Mouse (Mus musculus) C2C12 (cell line): ENCODE data around the gene Gnl2.

ENCODE experiments used
- CEBPB ChIP-seq: IDR thresholded peaks from one replicate; pipeline ENCODE4 v1.6.1; 2011; ENCODE audit warnings: low read depth, mild to moderate bottlenecking, control low read depth, moderate library complexity
- CTCF ChIP-seq: IDR thresholded peaks from one replicate; pipeline ENCODE4 v1.5.1; 2011; ENCODE audit not compliant: control insufficient read depth, insufficient read depth, insufficient read length
- MYOD1 ChIP-seq: IDR thresholded peaks from one replicate; pipeline ENCODE4 v1.6.1; 2011; ENCODE audit warnings: low read depth; ENCODE audit not compliant: control insufficient read depth, insufficient read length
- USF1 ChIP-seq: IDR thresholded peaks from one replicate; pipeline ENCODE4 v1.6.1; 2011; ENCODE audit warnings: low read depth, mild to moderate bottlenecking, control low read depth, moderate library complexity

DNA sequence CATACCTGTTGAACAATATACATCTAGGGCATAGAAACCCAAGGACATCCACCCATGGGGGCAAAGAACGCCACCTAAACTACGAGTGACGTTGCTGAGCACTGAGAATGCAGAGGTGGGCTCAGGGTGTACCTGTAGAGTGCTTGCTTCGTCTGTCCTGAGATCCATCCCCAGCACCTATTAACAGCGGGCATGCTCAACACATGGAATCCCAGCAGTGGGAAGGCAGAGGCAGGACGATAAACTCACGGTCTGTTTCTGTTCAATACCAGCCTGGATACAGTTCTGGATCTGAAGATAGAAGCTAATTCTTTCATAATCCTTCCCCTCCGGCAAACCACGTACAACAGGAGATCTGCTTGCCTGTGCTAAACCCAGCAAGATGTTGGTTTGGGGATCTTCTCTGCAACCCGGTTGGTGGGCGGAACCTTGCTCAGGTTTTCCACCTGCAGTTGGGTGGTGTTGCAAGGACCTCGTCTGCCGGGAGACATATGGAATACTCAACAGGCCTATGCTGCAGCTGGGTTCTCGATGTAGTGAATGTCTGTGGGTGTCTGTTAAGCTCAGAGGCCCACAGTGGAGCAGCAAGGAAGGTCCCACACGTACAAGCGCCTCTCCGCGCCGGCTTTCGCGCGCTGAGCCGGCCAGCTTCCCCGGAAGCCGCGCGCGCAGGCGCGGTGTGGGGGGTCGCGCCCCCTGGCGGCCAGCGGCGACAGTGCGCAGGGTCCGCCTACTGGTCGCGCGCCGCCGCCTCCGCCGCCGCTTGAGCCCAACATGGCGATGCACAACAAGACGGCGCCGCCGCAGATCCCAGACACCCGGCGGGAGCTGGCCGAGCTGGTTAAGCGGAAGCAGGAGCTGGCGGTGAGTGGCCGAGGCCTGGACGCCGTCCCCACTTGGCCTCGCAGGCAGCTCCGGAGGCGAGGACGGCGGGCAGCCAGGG is 68.3 kb downstream of the Gnl2 start, which contains the start of gene Meaf6:
- TF ChIP-seq MYOD1 (no peak), CEBPB (no peak), USF1 (no peak), CTCF (peak; percentile 100)
